Mouse (Mus musculus): Measurements from ENCODE around the gene Slc13a2.

Slc13a2 gene

DNA sequence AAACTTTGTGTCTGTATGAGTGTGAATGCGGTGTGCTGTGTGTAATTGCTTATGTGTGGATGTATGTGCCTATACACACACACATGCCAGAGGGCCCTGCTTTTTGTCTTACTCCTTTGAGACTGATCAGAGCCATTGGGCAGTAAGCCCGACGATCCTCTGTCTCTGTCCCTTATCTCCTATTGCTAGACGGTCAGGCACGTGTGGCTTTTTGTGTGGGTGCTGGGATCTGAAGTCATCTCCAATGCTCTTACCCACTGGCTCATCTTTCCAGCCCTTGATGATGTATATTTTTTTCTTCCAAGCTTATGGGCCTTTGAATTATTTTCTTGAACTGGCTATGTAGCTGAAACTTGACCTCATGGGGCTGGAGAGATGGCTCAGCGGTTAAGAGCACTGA is 67.1 kb downstream of the Slc13a2 start:
- DNase-seq (ENCODE audit: low spot score in 2 of 2): no peak

DNA sequence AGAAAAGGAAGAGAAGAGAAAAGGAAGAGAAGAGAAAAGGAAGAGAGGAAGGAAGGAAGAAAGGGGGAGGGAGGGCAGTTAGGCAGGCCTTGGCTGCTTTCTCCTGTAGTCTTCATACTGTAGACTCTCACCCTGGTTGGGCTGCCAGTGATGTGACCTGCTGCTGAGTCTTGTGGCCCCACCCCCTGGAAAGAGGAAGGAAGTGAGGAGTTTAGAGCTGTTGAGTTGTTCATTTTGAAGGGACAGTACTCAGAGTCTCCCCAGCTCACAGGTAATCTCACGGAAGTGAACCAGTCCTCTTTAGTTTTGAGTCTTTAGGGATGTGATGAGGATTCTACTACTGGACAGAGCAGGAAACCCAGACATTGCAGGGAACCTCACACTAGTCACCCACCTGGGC is 68.9 kb downstream of the Slc13a2 start:
- DNase-seq (ENCODE audit: low spot score in 2 of 2): no peak

DNA sequence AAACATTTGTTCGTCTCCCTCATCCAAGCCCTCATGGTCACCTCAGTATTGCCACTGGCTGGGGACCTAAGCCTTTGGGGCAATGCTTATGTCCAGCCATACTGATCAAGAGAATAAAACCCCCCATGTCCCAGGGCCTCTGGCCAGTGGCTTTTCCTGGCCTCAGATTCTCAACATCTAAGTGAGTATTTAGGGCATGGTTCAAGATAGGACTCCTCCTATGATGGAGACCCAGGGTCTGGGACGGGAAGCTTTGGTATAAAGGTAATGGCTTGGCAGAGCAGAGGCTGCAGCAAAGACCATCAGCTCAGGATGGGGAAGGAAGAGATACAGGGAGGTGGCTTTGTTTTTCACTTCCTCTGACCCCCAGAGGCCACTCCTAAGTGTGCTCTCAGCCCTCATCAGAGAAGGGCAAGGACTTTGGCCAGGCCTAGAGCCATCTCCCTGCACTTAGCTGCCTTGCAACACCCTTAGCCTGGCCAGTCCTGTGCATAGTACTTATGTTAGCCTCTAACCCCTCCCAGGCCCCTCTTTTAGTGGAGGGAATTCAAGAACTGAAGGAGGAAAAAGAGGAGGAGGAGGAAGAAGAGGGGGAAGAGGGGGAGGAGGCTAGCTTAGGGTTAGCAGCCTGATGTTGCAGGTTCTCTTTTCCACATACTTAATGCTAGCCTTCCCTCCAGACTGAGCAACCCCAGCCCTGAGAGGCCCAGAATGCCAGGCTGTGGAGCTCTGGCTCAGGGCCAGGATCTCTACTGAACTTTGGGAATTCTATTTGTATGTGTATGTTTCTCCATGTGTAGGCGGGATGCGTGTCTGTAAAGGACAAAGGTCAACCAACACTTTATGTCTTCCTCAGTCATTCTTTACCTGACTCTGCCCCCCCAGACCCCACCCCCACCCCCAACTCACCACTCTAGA is 72.3 kb downstream of the Slc13a2 start:
- no peak for DNase-seq (ENCODE audit: low spot score in 2 of 2)

DNA sequence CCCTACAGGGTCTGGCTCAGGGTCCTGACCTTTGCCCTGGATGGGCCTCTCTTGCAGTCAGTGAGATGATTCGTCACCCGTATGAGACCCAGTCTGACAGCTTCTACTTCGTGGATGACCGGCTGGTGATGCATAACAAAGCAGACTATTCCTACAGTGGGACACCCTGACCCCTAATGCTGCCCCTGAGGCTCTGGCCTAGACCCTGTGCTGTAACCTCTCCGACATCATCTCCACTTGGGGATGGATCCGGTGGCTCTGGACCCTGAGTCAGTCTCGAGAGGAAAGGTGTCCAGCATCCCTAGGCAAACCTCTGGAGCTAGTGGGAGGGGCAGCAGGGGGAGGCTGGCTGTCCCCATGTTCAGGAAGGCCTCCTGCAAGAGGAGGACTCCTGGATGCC is 73.5 kb downstream of the Slc13a2 start:
- no peak for DNase-seq (ENCODE audit: low spot score in 2 of 2)

DNA sequence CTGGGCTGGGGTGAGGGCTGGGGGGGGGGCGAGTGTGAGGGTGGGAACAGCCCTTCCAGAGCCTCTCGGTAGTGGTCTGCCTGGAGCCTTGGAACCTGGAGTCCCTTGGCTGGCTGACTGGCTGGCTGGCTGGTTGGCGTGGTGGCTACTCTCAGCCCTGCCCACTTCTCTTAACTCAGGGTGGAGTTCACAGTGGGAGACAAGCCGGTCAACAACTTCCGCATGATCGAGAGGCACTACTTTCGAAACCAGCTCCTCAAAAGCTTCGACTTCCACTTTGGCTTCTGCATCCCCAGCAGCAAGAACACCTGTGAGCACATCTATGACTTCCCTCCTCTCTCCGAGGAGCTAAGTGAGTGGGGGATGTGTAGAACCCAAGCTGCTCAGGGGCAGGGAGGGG is 74.1 kb downstream of the Slc13a2 start:
- DNase-seq (ENCODE audit: low spot score in 2 of 2): no peak
